Mouse (Mus musculus) left cerebral cortex, postnatal 4 days (tissue): ENCODE data around the gene Ckap5. TPM values are rescaled to one million over a fixed set of nuclear protein-coding genes. Genes with fewer than 3 reads are reported as not detected.

Source experiments
- DNase-seq: peaks from one replicate; pipeline ENCODE4 v3.0.0-alpha.2; 2022
- intact Hi-C: fragments of 180-260 bp; cut with DNase I; formaldehyde crosslinking; loops from one replicate; pipeline ENCODE4 v1.15.1; 2025
- total RNA-seq, 2 experiments: library from RNA; stranded (reverse); gene quantifications; 2 replicates each; pipeline ENCODE4 v1.2.3; 2021

Ckap5 gene
- total RNA-seq, 2 experiments from 2014 or later, result 156 to 163 TPM

DNA sequence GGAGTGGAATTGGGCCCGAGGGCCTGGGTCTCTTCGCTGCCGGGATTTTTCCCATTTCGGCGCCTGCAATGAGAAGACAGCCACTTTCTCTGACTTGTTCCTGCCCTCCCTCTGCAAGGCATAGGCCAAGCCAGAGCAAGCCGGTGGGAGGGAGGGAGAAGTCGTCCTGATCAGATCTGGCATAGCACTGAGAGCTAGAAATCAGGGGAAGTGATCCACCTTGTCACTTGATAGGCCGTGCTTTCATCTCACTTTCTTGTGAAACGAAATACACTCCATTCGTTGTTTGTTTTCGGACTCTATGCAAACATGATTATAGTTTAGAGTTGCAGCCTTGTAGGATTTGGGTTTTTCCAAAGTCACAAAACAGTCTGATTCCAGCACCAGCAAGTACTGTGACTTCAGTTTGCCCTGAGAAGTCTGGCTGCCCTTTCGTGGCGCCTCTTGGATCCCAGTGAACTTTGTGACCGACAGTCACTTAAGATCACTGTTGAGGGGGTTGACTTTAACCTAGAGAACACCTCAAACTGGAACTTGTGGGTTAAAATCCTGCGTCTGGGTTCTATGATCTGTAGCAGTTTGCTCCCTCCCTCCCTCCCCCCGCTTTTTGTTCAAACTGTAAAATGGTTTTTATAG is 123.9 kb downstream of the Ckap5 start:
- DNase-seq, result no peak
- intact Hi-C loops, result no loop called here

- no peak for DNase-seq
- intact Hi-C loops, result no loop called here
These were observed 125.1 kb downstream of the Ckap5 start for GRCm38 (mm10) chr2:91651458-91652258.

DNA sequence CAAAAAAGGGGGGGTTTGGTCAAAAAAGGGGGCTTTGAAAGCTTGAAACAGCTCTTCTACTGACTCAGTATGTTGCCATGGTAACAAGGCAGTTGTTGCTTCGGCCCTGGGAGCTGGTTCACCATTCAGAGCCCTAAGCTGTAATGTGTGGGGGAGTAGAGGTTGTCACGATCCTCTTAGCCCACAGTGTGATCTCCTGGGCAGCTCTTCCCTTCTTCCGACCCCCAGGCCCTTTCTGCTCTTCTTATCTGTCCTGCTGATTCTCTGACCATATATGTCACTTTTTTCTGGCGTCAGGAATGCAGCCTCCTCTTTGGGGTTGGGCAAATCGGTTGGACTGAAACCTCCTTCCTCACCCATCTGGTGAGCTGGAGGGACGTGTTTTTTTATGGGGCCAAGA is 126.3 kb downstream of the Ckap5 start:
- DNase-seq, result no peak
- intact Hi-C loops, result no loop called here

- intact Hi-C loops, result no loop called here
- no peak for DNase-seq
These were observed 128.8 kb downstream of the Ckap5 start for GRCm38 (mm10) chr2:91655388-91655787.

GRCm38 (mm10) chr2:91655827-91656226 is 129.3 kb downstream of the Ckap5 start:
- DNase-seq, result no peak
- intact Hi-C loops, result no loop called here

DNA sequence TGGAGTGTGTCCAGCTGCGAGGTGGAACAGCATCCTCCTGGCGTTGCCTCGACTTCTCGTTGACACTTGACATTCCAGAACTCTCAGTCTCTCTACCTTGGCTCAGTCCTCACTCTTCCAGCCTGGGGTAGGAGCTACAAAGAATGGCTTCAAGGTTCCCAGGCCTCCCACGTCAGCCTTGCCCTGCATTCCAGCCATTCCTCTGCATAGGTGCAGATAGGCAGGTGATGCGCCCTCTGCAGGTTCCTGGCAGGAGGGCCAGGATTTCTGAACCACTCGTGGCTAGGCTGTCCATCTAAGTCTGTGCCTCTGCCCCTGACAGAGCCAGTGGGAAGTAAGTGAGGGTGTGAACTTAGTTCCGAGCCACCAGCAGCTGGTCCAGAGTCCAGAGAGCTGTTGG is 130.2 kb downstream of the Ckap5 start:
- intact Hi-C loops, result no loop called here
- no peak for DNase-seq

GRCm38 (mm10) chr2:91659657-91660056 is 133.1 kb downstream of the Ckap5 start:
- intact Hi-C loops, result no loop called here
- no peak for DNase-seq

DNA sequence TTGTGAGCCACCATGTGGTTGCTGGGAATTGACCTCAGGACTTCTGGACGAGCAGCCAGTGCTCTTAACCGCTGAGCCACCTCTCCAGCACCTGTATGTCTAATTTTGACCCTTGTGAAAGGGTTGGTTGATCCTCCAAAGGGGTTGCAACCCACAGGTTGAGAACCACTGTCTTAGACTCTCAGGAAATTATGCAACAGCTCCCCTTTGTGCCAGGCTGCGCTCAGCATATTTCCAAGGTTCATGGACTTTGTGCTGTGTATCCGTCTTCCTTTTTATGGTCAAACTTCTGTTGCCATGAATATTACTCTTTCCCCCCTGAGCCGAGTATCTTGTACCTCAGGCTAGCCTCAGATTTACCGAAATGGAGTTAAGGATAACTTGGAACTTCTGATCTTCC is 134.4 kb downstream of the Ckap5 start:
- intact Hi-C loops, result no loop called here
- DNase-seq, result no peak

- intact Hi-C loops, result no loop called here
- no peak for DNase-seq
These were observed 138.2 kb downstream of the Ckap5 start for GRCm38 (mm10) chr2:91664780-91665179.

DNA sequence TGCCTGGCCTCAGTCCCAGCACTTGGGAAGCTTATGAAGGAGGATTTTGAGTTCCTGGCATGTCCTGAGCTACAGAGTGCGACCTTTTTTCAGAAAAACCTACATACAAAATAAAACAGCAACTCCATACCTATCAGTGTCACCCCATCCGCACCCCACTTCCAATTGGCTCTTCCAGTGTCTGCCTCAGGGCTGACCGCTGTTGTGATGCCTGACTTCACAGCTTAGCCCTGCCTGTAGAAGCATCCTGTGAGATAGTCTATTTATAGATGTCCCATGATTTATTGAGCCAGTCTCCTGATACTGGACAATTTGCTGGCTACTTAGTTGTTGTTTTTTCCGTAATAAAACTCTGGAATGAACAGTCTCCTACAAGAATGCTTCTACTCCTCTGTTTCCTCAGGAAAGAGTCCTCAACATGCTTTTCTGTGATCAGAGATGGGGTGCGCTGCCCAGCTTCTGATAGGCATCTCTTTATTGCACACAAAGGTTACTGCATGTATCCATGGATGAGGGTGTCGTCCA is 139.9 kb downstream of the Ckap5 start:
- DNase-seq, result no peak
- intact Hi-C loops, result no loop called here

DNA sequence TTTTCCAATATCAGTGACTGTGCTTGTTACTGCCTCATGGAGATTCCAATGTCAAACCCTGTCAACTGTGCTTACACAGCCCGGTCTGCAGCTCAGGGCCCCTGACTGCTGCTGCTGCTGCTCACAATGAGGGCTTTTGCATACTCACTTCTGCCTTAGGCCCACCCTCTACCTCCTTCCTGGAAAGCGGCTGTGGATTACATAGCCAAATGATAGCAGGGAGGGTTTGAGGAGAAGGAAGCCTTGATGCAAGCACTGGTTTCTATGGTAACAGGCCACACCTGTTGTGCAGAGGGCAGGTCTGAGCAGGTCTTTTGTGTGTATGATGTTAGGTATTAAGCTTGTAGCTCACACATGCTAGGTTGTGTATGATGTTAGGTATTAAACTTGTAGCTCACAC is 141.2 kb downstream of the Ckap5 start:
- intact Hi-C loops, result no loop called here

GRCm38 (mm10) chr2:91669326-91669725 is 142.8 kb downstream of the Ckap5 start:
- intact Hi-C loops, result no loop called here
- no peak for DNase-seq

More for the DNA sequence above, 141.2 kb downstream of the Ckap5 start:
- no peak for DNase-seq

- no peak for DNase-seq
- intact Hi-C loops, result no loop called here
These were observed 143.5 kb downstream of the Ckap5 start for GRCm38 (mm10) chr2:91670038-91670437.

Other genes starting within 250 kb of the Ckap5 start
- gene 1110051M20Rik, start 82.1 kb upstream of the Ckap5 start, total RNA-seq, result 100 to 1,000 TPM; 106 to 109 TPM
- gene Lrp4, start 69.3 kb upstream of the Ckap5 start, total RNA-seq, result 10 to 100 TPM; 14.4 to 15.4 TPM
- gene F2, start 109.7 kb downstream of the Ckap5 start, total RNA-seq, result under 1 TPM in 1 of 2 experiments, not detected in 1; 0.26 TPM
- gene Zfp408, start 123.0 kb downstream of the Ckap5 start, total RNA-seq, result 10 to 100 TPM; 24.2 to 26.2 TPM
- 10 to 100 TPM; 87.4 to 99.0 TPM for gene Arhgap1, start 123.1 kb downstream of the Ckap5 start, total RNA-seq
- gene Atg13, start 183.8 kb downstream of the Ckap5 start, total RNA-seq, result 10 to 100 TPM; 40.1 to 40.9 TPM
- 1 to 10 TPM; 8.4 to 9.9 TPM for gene Harbi1, start 184.1 kb downstream of the Ckap5 start, total RNA-seq
- 10 to 100 TPM; 56.5 to 56.7 TPM for gene Ambra1, start 203.4 kb downstream of the Ckap5 start, total RNA-seq